In genomic region chr2:33753630-33754316, GRCm38 (mm10) we compare ENCODE assay signal across 8 mouse cellular contexts.
DNase-seq lines count a peak whose midpoint lies in the region; ATAC-seq and TF ChIP-seq lines count a peak whose summit lies in the region.

No protein-coding gene starts in this region.

- no peak overlapping the region for H3K4me3 ChIP-seq in layer of hippocampus, adult 2 months
- H3K4me3 ChIP-seq in lung, embryonic 14.5 days (ENCODE audit: low read depth, low read length): no peak overlapping the region

- H3K4me1 ChIP-seq in lung, embryonic 14.5 days (ENCODE audit: insufficient read depth): peaks cover 31% of the 10 kb centered on the region

- intact Hi-C loops in heart, postnatal 36 days (cut with DNase I): no loop called here

- H3K27me3 ChIP-seq in lung, embryonic 14.5 days (ENCODE audit: insufficient read depth, low read length): no peaks in the 10 kb centered on the region

- 7% methylated on average over 15 of the region's 15 CpGs for WGBS in lung, embryonic 14.5 days

- ATAC-seq in lung, embryonic 14.5 days (ENCODE audit: insufficient read depth): peak; percentile 93
- ATAC-seq in activated CD4-positive, CD25-positive, alpha-beta regulatory T cell, adult 4 months: no peak

- DNase-seq in R1 (ENCODE audit: low read depth, low spot score): peak; percentile 60
- DNase-seq in cerebellum, postnatal 10 days: peak; percentile 96 to 97
- DNase-seq in frontal cortex, adult 2 months (ENCODE audit: extremely low spot score in 1 of 2, low spot score in 1 of 2): peak; percentile 66 to 89
- DNase-seq in heart, postnatal 36 days: peak; percentile 80 to 84
- DNase-seq in layer of hippocampus, adult 2 months (ENCODE audit: low spot score in 2 of 2): peak; percentile 76 to 84
- DNase-seq in lung, embryonic 14.5 days: peak; percentile 97
- peak; percentile 62 for DNase-seq in ovary, postnatal 14 days (ENCODE audit: low spot score)

- peaks cover 27% of the 10 kb centered on the region for H3K36me3 ChIP-seq in lung, embryonic 14.5 days (ENCODE audit: insufficient read depth)

- peak overlapping the region; percentile 73 for H3K27ac ChIP-seq in layer of hippocampus, adult 2 months
- peak overlapping the region; percentile 89 for H3K27ac ChIP-seq in lung, embryonic 14.5 days (ENCODE audit: low read depth)

- peak overlapping the region; percentile 25; the same call in 1 of the 2 replicates for H3K4me2 ChIP-seq in lung, embryonic 14.5 days

- TF ChIP-seq CTCF in layer of hippocampus, adult 2 months (conservative IDR thresholded peaks at IDR 0.05): peak; percentile 17; the same call in 1 of the 2 replicates
- no peak for TF ChIP-seq CTCF in lung, embryonic 14.5 days (IDR thresholded peaks at IDR 0.05; ENCODE audit: low read depth)

- H3K9ac ChIP-seq in lung, embryonic 14.5 days: peak overlapping the region; percentile 32; the same call in 1 of the 2 replicates

- no peaks in the 10 kb centered on the region for H3K9me3 ChIP-seq in lung, embryonic 14.5 days (ENCODE audit: low read depth, low read length)
